Mouse (Mus musculus) MEL (cell line): Measurements from ENCODE around the gene Mcm6. TPM values are rescaled to one million over a fixed set of nuclear protein-coding genes. Genes with fewer than 3 reads are reported as not detected.

Experiments used
- DNase-seq: peaks from one replicate; pipeline ENCODE4 v3.0.0; 2011; ENCODE audit warnings: low read depth, low spot score
- H3K27ac ChIP-seq: 2 replicates; pipeline ENCODE4 v1.5.1; 2012; ENCODE audit warnings: low read depth, mild to moderate bottlenecking, control low read depth, low read length, moderate library complexity; ENCODE audit not compliant: control insufficient read depth
- H3K27me3 ChIP-seq, 2 experiments: fragments of 150-350 bp in 1 of 2; sonication (generic) in 1 of 2; 2 replicates each; pipeline ENCODE4 v1.6.1; 2012; ENCODE audit warnings: low read length in 2 of 2, mild to moderate bottlenecking in 2 of 2, improper control_type of control experiment in 1 of 2, moderate library complexity in 1 of 2; ENCODE audit not compliant: insufficient read depth in 2 of 2, control insufficient read depth in 1 of 2
- H3K36me3 ChIP-seq, 2 experiments: 2 replicates each; pipeline ENCODE4 v1.6.1; 2012 to 2014; ENCODE audit warnings: low read length in 2 of 2, improper control_type of control experiment in 1 of 2, inconsistent platforms in 1 of 2, mild to moderate bottlenecking in 1 of 2; ENCODE audit not compliant: insufficient read depth in 2 of 2, control insufficient read depth in 1 of 2
- H3K4me1 ChIP-seq, 2 experiments: fragments of 150-350 bp in 1 of 2; sonication (generic) in 1 of 2; 2 replicates each; pipeline ENCODE4 v1.6.1; 2012; ENCODE audit warnings: low read length in 2 of 2, improper control_type of control experiment in 1 of 2, mild to moderate bottlenecking in 1 of 2; ENCODE audit not compliant: insufficient read depth in 2 of 2, control insufficient read depth in 1 of 2
- H3K4me3 ChIP-seq, 2 experiments: fragments of 150-350 bp in 1 of 2; sonication (generic) in 1 of 2; 2 replicates each; pipeline ENCODE4 v1.5.1; 2012; ENCODE audit warnings: low read depth in 2 of 2, low read length in 2 of 2, mild to moderate bottlenecking in 2 of 2, moderate library complexity in 2 of 2, control low read depth in 1 of 2, improper control_type of control experiment in 1 of 2; ENCODE audit not compliant: control insufficient read depth in 1 of 2, insufficient read depth in 1 of 2
- H3K79me2 ChIP-seq: 2 replicates; pipeline ENCODE4 v1.6.1; 2012; ENCODE audit warnings: mild to moderate bottlenecking, low read length, moderate library complexity; ENCODE audit not compliant: control insufficient read depth, poor library complexity, insufficient read depth
- H3K9ac ChIP-seq: 2 replicates; pipeline ENCODE4 v1.6.1; 2012; ENCODE audit warnings: low read depth, mild to moderate bottlenecking, control low read depth, low read length, moderate library complexity; ENCODE audit not compliant: control insufficient read depth, poor library complexity, severe bottlenecking
- H3K9me3 ChIP-seq: fragments of 150-350 bp; sonication (generic); replicated peaks from 2 replicates; pipeline ENCODE4 v1.6.1; 2012; ENCODE audit warnings: mild to moderate bottlenecking, low read length, improper control_type of control experiment, moderate library complexity; ENCODE audit not compliant: insufficient read depth
- EP300 ChIP-seq, 2 experiments: IDR thresholded peaks; 2 replicates each; pipeline ENCODE4 v1.6.1; 2011; ENCODE audit warnings: improper control_type of control experiment in 2 of 2, low read length in 2 of 2, low read depth in 1 of 2, mild to moderate bottlenecking in 1 of 2
- GABPA ChIP-seq: IDR thresholded peaks from 2 replicates; pipeline ENCODE4 v1.6.1; 2012; ENCODE audit warnings: low read depth, mild to moderate bottlenecking, inconsistent platforms, low read length, improper control_type of control experiment, moderate library complexity
- GATA1 ChIP-seq: IDR thresholded peaks from 2 replicates; pipeline ENCODE4 v1.6.1; 2011; ENCODE audit warnings: low read depth, low read length, improper control_type of control experiment
- HCFC1 ChIP-seq: IDR thresholded peaks from 2 replicates; pipeline ENCODE4 v1.6.1; 2012; ENCODE audit warnings: low read depth, mild to moderate bottlenecking, inconsistent platforms, low read length, improper control_type of control experiment, moderate library complexity
- KAT2A ChIP-seq: conservative IDR thresholded peaks from 2 replicates; pipeline ENCODE4 v1.6.1; 2012; ENCODE audit warnings: low read depth, low read length, improper control_type of control experiment, inconsistent platforms
- MAFK ChIP-seq: IDR thresholded peaks from 2 replicates; pipeline ENCODE4 v1.6.1; 2011; ENCODE audit warnings: low read depth, mild to moderate bottlenecking, low read length, improper control_type of control experiment, borderline replicate concordance
- MAX ChIP-seq: IDR thresholded peaks from 2 replicates; pipeline ENCODE4 v1.6.1; 2011; ENCODE audit warnings: low read length, improper control_type of control experiment
- MEF2A ChIP-seq: IDR thresholded peaks from 2 replicates; pipeline ENCODE4 v1.6.1; 2014; ENCODE audit warnings: low read depth, mild to moderate bottlenecking, inconsistent platforms, low read length, improper control_type of control experiment; ENCODE audit not compliant: poor library complexity, insufficient replicate concordance, severe bottlenecking; ENCODE audit errors: extremely low read depth
- NELFE ChIP-seq: IDR thresholded peaks from 2 replicates; pipeline ENCODE4 v1.6.1; 2011; ENCODE audit warnings: low read depth, low read length, improper control_type of control experiment
- NRF1 ChIP-seq: IDR thresholded peaks from 2 replicates; pipeline ENCODE4 v1.6.1; 2014; ENCODE audit warnings: low read depth, mild to moderate bottlenecking, inconsistent platforms, low read length, improper control_type of control experiment, moderate library complexity; ENCODE audit not compliant: poor library complexity, insufficient read depth, severe bottlenecking
- POLR2A ChIP-seq, 2 experiments: IDR thresholded peaks; 2 replicates each; pipeline ENCODE4 v1.6.1; 2011 to 2012; ENCODE audit warnings: low read length in 2 of 2, mild to moderate bottlenecking in 2 of 2, control low read depth in 1 of 2, improper control_type of control experiment in 1 of 2, low read depth in 1 of 2, moderate library complexity in 1 of 2; ENCODE audit not compliant: control insufficient read depth in 1 of 2, insufficient read depth in 1 of 2, poor library complexity in 1 of 2
- RCOR1 ChIP-seq: IDR thresholded peaks from 2 replicates; pipeline ENCODE4 v1.6.1; 2012; ENCODE audit warnings: low read depth, mild to moderate bottlenecking, inconsistent platforms, low read length, improper control_type of control experiment
- SMC3 ChIP-seq: IDR thresholded peaks from 2 replicates; pipeline ENCODE4 v1.6.1; 2011; ENCODE audit warnings: low read depth, low read length, improper control_type of control experiment
- TAL1 ChIP-seq: IDR thresholded peaks from 2 replicates; pipeline ENCODE4 v1.6.1; 2012; ENCODE audit warnings: mild to moderate bottlenecking, inconsistent platforms, low read length, moderate library complexity, mixed read lengths
- TBP ChIP-seq: IDR thresholded peaks from 2 replicates; pipeline ENCODE4 v1.8.0; 2011; ENCODE audit warnings: low read depth, low read length, improper control_type of control experiment
- TCF12 ChIP-seq: IDR thresholded peaks from 2 replicates; pipeline ENCODE4 v1.6.1; 2014; ENCODE audit warnings: low read depth, mild to moderate bottlenecking, inconsistent platforms, low read length, improper control_type of control experiment, moderate library complexity
- USF1 ChIP-seq: IDR thresholded peaks from 2 replicates; pipeline ENCODE4 v1.6.1; 2014; ENCODE audit warnings: low read depth, mild to moderate bottlenecking, inconsistent platforms, low read length, improper control_type of control experiment, moderate library complexity
- ZMIZ1 ChIP-seq: IDR thresholded peaks from 2 replicates; pipeline ENCODE4 v1.6.1; 2012; ENCODE audit warnings: low read depth, mild to moderate bottlenecking, inconsistent platforms, low read length, improper control_type of control experiment, moderate library complexity
- polyA plus RNA-seq, 2 experiments: library from polyadenylated mRNA; stranded (reverse) in 1 of 2; unstranded in 1 of 2; fragments of >175 nt in 1 of 2; fragments of >200 nt in 1 of 2; gene quantifications; 2 replicates each; pipeline versions ENCODE4 v1.2.1 to v1.2.4; 2012; ENCODE audit warnings: low replicate concordance in 2 of 2, low read depth in 1 of 2; ENCODE audit not compliant: insufficient read length in 2 of 2, insufficient read depth in 1 of 2, missing spikeins in 1 of 2
- total RNA-seq: library from RNA; depleted of rRNA; stranded (reverse); fragments of 300-350 nt; gene quantifications from 2 replicates; pipeline ENCODE4 v1.2.3, GENCODE M21; 2012

Mcm6 gene
- total and polyA plus RNA-seq, 3 experiments: 218 to 850 (median 234) TPM

GRCm38 (mm10) chr1:128386487-128386886 lies 27.0 kb upstream of the Mcm6 start:
- no peaks in the 10 kb centered on the region for H3K4me1 ChIP-seq
- H3K79me2 ChIP-seq: no peaks in the 10 kb centered on the region
- no peaks in the 10 kb centered on the region for H3K9me3 ChIP-seq
- no peak overlapping the region for H3K9ac ChIP-seq
- H3K36me3 ChIP-seq: peaks cover 0 to 31% of the 10 kb centered on the region in 2 experiments; a peak in 2 of 4 replicates
- TF ChIP-seq GABPA: no peak
- TF ChIP-seq MAFK: no peak
- no peak for TF ChIP-seq EP300 (IDR thresholded peaks at IDR 0.05; ENCODE audit: low read depth in 1 of 2, low read length in 2 of 2)
- no peak for TF ChIP-seq MAX
- no peak for TF ChIP-seq HCFC1
- H3K27ac ChIP-seq: no peak overlapping the region
- H3K27me3 ChIP-seq: no peaks in the 10 kb centered on the region
- DNase-seq: no peak
- no peak overlapping the region for H3K4me3 ChIP-seq

GRCm38 (mm10) chr1:128376841-128377240 lies 17.4 kb upstream of the Mcm6 start:
- peak; percentile 22 for DNase-seq
- H3K36me3 ChIP-seq: peaks cover 2 to 29% of the 10 kb centered on the region in 2 experiments; a peak in 3 of 4 replicates
- TF ChIP-seq USF1 (no peak), GATA1 (no peak), GABPA (no peak), SMC3 (no peak), TAL1 (no peak), MEF2A (no peak), NRF1 (no peak), MAX (no peak), POLR2A (IDR thresholded peaks at IDR 0.05; ENCODE audit: control insufficient read depth in 1 of 2, insufficient read depth in 1 of 2, low read depth in 1 of 2, low read length in 2 of 2, poor library complexity in 1 of 2) (no peak), ZMIZ1 (no peak), TBP (no peak), NELFE (no peak), RCOR1 (no peak), TCF12 (no peak), KAT2A (no peak)
- TF ChIP-seq, all 39 proteins: peak for 0

More at GRCm38 (mm10) chr1:128376841-128377240, 17.4 kb upstream of the Mcm6 start:
- Histone ChIP-seq H3K4me3 (no peak overlapping the region), H3K27ac (no peak overlapping the region), H3K9ac (no peak overlapping the region), H3K4me1 (no peaks in the 10 kb centered on the region), H3K9me3 (no peaks in the 10 kb centered on the region), H3K79me2 (no peaks in the 10 kb centered on the region; the same call in 1 of the 2 replicates), H3K27me3 (no peaks in the 10 kb centered on the region)
